Mouse (Mus musculus) heart, postnatal 10 days (tissue): ENCODE results near the gene Tbrg4. TPM values are rescaled to one million over a fixed set of nuclear protein-coding genes. Genes with fewer than 3 reads are reported as not detected.

ENCODE experiments used
- DNase-seq, 2 experiments: peaks; one replicate each; pipeline ENCODE4 v3.0.0; 2021
- intact Hi-C: fragments of 180-260 bp; cut with DNase I; formaldehyde crosslinking; loops from one replicate; pipeline ENCODE4 v1.15.1; 2025
- total RNA-seq, 2 experiments: library from RNA; stranded (reverse); gene quantifications; 2 replicates each; pipeline ENCODE4 v1.2.3; 2021

Gene Tbrg4
- total RNA-seq, 2 experiments from 2014 or later = 103 to 106 TPM

DNA sequence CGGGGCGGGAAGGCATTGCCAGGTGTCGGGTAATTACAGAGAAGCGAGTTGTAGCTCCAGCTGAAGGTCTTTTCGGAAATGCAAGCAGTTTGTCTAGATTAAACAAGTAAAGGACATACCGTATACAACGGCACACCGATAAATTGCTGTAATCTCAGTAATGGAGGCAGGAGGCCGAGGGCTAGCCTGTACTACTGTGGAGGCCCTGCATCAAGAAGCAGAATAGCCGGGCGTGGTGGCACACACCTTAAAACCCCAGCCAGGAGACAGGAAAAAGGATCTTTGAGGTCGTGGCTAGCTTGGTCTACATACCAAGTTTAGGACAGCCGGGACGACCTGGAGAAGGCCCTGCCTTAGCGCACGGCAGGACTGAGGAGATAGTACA lies 513 bp upstream of the Tbrg4 start:
- DNase-seq = no peak
- intact Hi-C loops = loop anchor here (5.0 kb wide), 2 partner anchors 79 to 99 kb away; partner anchors contain the start of gene Ccm2

DNA sequence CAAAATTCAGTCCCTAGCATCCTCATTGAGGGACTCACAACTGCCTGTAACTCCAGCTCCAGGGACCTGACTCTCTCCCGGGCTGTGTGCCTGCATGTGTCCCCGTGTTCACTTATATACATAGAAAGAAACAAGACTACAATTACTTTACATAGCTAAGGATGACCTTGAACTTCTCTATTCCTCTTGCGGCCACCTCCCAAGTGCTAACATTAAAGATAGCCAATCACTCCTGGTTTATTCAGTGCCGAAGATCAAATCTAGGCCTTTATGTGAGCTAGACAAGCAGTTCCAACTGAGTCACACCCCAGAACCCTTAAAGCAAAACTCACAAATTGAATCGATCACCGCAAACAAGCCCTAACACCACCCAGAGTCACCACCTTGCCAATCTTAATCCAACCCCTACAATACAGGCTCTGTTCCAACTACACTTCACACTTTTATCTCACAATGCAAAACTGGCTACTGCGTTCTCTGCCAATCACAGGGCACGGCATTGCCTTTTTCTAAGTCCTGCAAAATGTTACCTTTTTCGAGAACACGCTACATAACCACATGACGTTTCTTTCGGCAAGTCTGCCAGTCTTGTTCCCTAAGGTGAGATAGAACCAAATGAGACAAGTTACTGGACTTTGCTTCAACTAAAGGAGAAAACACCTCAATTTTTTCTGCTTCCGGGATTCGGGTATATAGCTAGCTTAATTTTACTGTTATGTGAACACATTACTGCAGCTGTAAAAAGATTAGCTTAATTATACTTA lies 1.1 kb downstream of the Tbrg4 start:
- intact Hi-C loops = loop anchor here (5.0 kb wide), 2 partner anchors 78 to 98 kb away; partner anchors contain the start of gene Ccm2
- DNase-seq = peak in 1 of 2 experiments; percentile 31

DNA sequence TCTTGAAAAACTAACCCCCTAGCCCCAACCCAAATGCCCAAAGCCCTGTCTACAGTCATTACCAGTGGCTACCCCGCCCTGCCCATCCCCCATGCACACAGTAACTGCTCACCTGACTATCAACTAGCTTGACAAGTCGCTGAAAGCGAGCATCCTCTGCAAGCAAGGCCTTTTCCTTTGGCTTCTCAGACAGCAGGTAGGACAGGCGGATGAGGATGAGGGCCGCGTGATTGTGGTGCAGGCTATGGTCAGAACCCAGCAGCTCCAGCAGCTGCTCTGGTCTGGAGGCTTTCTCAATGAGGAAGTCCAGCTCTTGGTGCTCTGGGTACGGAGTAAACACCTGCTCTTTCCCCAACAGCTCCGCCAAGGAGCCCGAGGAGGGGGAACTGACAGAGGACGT lies 2.2 kb downstream of the Tbrg4 start:
- intact Hi-C loops = no loop called here

DNA sequence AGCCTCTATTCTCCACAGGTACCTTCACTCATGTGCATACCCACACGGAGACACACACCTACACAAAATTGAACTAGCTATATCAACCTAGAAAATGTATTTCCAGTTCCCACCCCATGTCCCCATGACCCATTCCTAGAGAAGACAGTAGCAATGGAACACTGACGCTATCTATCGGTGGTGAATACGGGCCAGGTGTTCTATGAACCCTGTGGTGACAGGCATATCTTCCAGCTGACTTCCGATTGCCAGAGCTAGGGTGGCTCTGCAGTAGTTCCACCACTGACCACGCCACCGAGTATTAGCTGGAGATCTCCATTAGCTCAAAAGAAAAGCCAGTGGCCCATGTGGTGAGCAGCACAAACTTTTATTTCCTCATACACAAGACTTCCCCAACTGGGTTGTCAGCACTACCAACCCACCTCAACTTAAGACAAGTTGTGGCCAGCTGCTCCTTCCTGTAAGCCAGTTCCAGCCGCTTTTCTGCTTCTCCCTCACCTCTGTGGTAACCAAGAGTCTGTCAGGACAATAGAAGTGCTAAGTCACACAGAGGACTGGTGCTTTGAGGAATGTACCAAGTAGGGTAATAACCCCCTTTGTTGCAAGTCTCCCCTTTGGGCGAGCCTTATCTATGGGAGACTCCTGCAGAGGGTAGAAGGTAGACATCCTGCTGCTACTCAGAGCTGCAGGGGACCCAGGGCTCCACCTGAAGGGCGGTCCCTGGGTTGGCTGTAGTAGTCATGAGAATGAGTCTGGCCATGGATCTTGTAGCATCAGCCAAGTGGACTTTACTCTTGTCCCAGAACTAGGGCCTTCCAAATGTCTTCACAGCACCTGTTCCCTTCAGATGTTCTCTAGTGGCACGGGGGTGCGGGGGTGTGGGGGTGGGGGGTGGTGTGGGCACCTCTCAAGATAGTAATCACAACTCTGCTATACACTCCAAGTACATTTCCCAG lies 10.3 kb downstream of the Tbrg4 start:
- intact Hi-C loops = no loop called here
- DNase-seq = no peak

More for the DNA sequence above, 2.2 kb downstream of the Tbrg4 start:
- no peak for DNase-seq

DNA sequence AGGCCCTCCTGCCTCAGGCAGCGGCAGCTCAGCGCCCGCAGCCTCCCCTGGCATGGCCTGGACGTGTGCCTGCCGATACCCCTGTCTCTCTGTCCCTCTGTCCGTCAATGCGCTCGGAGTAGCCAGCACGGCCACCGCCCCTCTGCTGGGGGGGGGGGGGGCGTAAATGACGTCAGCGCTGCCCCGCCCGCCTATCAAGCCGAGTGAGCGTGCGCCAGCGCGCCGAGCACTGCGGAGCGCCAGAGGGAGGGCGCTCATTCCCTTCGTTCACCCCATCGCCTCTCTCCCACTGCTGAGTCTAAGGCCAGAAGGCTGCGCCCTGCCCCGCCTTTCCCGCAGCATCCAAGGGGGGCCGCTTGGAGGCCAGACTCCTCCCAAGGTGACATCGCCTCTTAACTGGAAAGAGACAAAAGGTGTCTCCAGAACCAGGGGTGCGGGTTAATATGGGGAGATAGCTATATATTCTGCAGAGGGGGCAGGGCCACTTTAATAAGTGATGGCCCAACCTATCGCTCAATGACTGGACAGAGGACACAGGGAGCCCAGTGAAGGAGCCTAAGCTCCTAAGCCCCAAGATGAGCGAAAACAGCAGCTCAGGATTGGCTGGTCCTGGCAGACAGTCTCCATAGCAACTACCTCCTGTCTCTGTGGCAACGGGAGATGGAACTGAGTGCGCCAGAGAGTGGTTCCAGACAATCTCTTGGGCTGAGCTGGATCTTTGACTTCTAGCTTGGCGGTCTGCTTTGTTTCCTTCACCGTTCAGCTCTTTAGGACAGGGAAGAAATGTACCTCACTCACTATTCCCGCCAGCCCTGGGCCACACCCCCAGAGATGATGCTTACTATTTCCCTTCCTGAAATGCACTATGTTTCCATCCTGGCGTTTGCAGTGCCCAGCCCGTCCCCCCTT lies 20.1 kb downstream of the Tbrg4 start, which contains the start of gene Nacad:
TSS of gene Nacad (minus strand) at position 563 of the 909 bp plus-strand sequence.
- intact Hi-C loops = no loop called here
- DNase-seq = peak in 1 of 2 experiments; percentile 36

DNA sequence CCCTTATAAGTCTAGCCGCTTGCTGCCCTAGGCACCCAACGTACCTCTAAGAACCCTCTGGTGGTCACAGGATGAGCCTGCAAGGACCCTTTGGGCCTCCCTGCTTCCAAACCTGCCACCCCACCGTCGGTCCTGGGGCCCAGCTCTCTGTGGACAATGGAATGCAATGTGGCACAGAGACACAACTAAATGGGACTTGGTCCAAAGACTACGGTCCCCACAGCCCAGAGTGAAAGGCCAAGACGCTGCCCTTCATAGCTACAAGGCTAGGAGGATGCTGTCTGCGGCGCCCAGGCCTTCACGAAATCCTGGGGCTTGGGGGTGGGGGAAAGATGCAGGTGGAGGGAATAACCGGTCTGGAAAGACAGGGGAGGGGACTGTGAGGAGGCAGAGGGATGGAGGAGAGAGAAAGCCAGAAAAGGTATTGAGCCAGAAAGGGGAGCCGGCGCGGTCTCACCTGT lies 20.8 kb downstream of the Tbrg4 start:
- intact Hi-C loops = no loop called here
- DNase-seq = peak; percentile 31 to 33

DNA sequence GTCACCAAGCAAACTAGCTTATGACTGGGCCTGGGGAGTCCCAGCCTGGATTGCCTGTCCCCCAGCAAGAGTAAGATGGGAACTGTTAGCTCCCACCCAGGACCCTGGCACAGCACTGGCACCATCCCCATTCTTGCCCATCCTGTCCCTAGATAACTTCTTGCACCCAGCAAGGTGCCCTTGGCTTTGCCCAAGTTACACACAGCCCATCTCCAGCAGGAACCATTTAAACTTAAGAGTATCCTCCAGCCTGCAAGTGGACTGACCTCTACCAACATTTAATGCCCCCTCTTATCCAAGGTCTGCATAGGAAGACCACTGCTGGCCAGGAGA lies 21.3 kb downstream of the Tbrg4 start:
- intact Hi-C loops = no loop called here
- DNase-seq = no peak

DNA sequence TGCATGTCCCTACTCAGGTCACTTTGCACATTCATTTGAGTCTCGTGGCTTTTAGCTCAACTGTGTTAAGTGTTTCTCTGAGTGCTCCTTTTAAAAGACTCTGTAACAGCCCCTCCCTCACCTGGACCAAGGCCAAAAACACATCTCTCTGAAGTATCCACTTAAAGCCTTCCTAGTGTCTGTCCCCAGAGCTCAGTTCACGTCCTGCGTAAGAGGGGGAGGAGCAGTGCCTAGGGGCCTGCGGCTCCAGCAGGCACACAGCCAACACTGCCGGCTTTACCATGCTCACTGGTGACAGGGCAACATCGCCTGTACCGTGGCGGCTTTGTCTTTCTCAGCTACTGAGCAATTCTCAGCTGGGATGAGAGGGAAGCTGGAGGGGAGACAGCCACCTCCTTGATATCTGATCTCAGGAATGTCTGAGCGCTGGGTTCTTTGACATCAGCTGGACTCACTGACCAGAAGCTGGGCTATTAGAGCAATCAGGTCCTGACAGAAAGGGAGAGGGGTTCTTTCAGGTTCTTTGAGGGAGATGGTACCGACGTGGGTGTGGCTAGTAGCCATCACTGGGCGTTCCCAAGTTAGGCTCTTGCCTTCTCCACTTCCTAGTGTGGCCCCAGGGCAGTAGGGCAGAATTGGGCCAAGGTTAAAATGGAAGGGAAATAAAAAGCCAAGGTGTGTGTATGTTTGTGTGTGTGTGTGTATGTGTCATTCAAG lies 21.8 kb downstream of the Tbrg4 start:
- peak; percentile 48 to 54 for DNase-seq
- intact Hi-C loops = no loop called here

DNA sequence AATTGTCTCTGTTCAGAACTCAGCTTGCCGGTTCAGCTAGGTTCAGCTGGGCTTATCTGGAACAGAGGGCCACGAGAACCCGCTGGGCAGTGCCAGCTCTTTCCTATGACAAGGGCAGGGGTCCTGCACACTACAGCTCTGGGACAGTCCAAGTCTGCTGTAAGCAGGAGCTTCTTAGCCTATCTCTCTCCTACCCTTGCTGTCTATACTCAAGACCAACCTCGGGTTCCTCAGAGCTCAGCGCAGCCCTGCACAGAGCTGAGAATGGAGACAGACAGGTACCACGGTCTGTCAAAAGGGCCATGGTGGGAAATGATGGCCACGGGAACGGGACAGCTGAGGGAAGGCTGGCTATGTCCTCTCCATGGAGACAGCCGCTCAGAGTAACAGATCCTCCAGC lies 22.6 kb downstream of the Tbrg4 start:
- intact Hi-C loops = no loop called here
- no peak for DNase-seq

DNA sequence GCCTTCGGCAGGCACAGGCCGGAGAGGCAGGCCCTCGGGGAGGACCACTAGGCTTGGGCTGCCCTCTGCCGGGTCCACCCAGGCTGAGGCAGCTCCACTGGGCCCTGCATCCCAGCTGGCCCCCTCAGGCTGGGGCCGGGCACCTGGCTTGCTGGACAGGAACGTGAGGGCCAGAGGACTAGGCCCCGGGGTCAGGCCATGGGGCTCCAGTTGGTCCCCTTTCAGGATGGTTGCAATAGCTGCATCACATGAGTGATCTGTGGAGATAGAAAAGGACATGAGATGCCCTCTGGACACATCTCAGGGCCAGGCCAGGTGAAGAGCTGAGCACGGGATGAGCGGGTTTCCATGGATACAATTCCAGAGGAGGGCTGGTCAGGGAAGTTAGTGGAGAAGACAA lies 23.2 kb downstream of the Tbrg4 start:
- intact Hi-C loops = no loop called here
- DNase-seq = no peak

DNA sequence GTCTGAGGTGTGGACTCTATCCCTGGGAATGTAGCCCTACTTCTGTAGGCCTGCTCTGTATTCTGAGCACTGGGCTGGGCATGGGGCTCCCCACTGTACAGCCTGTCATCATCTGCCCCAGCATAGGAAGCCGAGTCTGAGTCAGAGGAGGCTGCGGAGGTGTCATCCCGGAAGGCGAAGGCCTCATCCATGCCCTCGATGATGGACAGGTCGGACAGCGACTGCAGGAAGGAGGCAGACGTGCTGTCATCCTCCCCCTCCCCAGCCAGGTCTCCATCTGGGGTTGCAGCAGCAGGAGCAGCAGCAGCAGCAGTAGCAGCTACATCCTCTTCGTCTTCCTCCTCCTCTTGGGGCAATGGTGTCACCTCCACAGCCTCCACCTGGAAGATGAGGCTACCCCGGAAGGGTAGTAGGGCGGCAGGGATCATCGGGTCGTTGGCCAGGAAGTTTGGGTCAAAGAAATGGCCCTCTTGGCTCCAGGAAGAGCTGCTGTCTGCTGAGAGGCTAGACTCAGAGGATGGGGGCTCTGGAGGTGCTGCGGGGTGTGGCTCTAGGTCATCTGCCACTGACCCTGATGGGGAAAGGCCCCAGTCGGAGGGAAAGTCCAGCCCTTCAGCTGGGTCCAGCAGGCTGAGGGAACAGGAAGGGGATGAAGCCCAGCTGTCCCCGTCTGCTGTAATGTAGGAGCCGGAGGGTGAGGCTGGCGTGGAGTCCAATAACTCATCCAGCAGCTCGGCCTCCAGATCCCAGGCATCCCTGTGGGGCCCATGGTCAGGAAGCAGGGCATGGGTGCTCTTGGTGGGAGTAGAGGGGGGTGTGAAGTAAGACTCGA lies 24.0 kb downstream of the Tbrg4 start:
- intact Hi-C loops = no loop called here
- no peak for DNase-seq

DNA sequence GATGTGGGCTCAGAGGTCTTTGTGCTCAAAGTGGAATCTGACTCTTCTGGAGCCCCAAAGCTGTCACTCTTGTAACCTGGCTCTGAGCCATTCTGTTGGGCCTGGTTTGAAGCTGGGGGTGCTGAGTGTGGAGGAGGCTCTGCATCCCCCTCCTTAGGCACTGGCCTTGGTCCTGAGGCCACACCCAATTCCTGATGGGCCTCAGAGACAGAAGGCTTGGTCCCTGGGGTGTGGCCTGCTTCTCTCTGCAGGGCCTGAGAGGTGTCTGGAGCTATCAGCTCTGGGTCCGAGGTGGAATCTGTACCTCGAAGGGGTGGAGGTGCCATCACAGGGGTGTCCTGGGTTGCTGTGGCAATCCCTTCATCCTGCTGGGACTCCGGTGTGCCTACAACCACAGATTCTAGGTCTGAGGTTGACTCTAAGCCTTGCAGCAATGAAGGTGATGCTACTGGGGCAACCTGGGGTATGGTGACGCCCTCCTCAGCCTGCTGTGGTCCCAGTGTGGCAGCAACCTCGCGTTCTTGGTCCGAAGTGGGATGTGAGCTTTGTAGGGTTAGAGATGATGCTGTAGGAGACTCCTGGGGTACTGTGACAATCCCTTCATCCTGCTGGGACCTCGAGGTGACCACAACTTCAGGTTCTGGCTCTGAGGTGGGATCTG lies 25.5 kb downstream of the Tbrg4 start:
- no peak for DNase-seq
- intact Hi-C loops = no loop called here

DNA sequence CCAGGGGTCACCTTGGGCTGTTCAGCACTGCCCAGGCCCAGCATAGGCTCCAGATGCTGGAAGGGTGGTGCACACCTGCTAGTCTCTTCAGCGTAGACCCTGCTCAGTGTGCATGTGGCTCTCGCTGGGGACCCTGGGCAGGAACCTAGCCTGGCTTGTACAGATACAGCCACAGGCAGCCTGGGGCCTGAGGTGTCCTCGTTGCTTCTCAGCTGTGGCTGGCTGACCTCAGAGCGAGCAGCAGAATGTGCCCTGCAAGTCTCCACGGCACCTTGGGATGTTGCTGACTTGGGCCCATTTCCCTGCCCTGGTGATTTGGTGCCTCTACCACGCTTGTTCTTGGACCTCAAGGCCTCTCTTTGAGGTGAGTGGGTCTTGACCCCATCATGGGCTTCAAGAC lies 26.0 kb downstream of the Tbrg4 start:
- intact Hi-C loops = no loop called here
- no peak for DNase-seq

DNA sequence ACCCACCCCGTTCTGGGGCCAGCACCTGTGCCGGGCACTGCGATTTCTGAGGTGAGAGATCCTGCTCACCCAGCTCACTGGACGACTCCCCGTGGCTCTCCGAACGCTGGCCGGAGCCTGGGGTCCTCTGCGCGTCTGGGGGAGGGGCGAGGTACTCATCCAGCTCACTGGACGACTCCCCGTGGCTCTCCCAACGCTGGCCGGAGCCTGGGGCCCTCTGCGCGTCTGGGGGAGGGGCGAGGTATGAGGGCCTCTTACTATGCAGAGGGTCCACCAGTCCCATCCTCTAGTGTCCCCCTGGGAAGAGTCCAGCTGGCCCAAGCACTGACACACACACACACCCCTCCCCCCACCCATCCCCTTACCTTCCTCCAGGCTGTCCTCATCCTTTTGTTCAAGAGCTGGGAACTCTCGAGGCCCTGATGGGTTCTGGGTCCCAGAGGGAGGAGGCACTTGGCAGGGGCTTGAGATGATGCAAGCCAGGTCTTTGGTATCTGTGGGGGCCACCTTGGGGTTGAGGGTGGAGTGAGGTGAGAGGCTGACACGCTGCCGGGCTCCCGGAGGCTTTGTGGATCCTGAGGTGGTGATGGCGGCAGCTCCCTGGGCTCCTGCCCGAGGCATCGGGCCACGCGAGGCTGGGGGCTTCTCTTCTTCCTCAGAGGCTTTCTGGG lies 26.7 kb downstream of the Tbrg4 start:
- no peak for DNase-seq

DNA sequence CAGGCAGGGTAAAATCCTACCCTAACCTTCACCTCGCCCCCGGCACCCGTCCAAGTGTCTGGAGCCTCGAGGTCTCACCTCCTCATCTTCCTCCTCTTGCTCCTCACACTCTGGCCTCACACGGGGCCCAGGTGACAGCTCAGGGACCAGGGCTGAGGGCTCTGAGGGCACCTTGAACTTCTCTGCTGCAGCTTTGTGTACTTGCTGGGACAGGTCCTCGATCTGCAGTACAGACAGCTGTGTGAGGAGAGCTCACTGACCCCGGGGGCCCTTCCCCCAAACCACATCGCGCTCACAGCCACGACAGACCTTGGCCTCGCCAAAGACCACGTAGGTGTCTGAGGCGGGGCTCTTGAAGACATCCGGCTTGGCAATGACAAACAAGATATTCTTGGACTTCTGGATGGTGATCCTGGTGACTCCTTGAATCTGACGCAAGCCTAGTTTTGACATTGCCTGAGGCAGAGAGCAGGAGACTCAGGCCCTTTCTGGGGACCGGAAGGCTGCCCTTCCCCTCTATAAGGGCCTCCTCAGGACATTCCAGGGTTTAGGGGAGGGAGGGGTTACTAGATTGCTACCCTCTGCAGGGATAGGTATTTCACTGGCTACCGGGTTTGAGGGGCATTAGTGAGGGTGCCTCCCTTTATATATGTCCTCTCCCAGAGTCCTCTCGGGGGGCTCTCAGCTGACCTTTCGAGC lies 27.5 kb downstream of the Tbrg4 start:
- DNase-seq = no peak
- intact Hi-C loops = no loop called here

More for the DNA sequence above, 26.7 kb downstream of the Tbrg4 start:
- intact Hi-C loops = no loop called here

DNA sequence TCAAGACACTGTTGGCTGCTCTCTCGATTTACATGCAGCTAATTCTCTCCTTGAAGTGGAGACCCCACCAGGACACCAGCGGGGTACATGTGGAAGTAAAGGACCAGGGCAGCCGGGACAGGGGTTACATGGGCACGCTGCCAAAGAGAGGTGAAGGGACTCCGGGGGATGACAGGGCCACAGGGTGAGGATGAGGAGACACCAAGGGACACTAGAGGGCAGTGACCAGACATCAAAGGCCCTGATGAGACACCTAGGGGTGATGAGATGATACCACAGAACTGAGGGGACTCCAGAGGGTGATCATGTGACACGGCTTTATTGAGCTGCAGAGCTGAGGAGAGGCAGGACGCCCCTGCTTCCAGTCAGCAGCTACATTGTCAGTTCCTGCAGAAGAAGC lies 28.3 kb downstream of the Tbrg4 start:
- DNase-seq = no peak
- intact Hi-C loops = no loop called here

DNA sequence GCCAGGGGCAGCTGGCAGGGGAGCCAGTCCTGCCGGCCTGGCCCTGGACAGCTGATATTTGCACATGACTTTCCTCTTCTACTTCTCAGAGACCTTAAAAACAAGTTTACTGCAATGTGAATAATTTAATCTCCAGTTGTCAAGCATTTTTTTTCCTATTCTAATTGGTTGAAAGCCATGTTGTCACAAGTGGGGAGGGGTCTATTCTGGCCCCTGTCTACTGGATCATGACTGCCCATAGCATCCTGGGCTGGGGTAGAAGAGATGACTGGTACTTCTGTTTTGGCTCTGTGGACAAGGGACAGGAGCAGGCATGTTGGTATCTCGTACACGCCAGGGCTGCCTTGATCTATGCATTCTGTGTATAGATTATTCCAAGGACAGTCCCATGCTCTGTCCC lies 29.3 kb downstream of the Tbrg4 start:
- intact Hi-C loops = no loop called here
- no peak for DNase-seq
